Mouse (Mus musculus) kidney, postnatal 0 days (tissue): ENCODE measurements around the gene Rps10. TPM values are rescaled to one million over a fixed set of nuclear protein-coding genes. Genes with fewer than 3 reads are reported as not detected.

Experiments
- ATAC-seq: fragments of 200-750 bp; cut with Nextera tagmentation; replicated peaks from 2 replicates; pipeline ENCODE4 v1.8.0; 2017; ENCODE audit warnings: low read depth, moderate number of reproducible peaks, moderate TSS enrichment, moderate library complexity; ENCODE audit not compliant: low FRiP score
- DNase-seq: peaks from one replicate; pipeline ENCODE4 v3.0.0-alpha.2; 2016; ENCODE audit warnings: low spot score
- H3K27ac ChIP-seq: fragments of 300-500 bp; sonication (generic); 2 replicates; pipeline ENCODE4 v1.5.1; 2014; ENCODE audit warnings: mild to moderate bottlenecking
- H3K27me3 ChIP-seq: fragments of 300-500 bp; sonication (generic); 2 replicates; pipeline ENCODE4 v1.6.1; 2014; ENCODE audit warnings: low read length, mixed read lengths; ENCODE audit not compliant: insufficient read depth
- H3K36me3 ChIP-seq: fragments of 300-500 bp; sonication (generic); 2 replicates; pipeline ENCODE4 v1.6.1; 2014; ENCODE audit warnings: low read length, mixed read lengths; ENCODE audit not compliant: insufficient read depth
- H3K4me1 ChIP-seq: fragments of 300-500 bp; sonication (generic); replicated peaks from 2 replicates; pipeline ENCODE4 v1.6.1; 2014; ENCODE audit warnings: antibody characterized with exemption, low read length, mixed read lengths; ENCODE audit not compliant: insufficient read depth
- H3K4me2 ChIP-seq: fragments of 300-500 bp; sonication (generic); 2 replicates; pipeline ENCODE4 v1.6.1; 2014; ENCODE audit warnings: mild to moderate bottlenecking, low read length, moderate library complexity, mixed read lengths
- H3K4me3 ChIP-seq: fragments of 300-500 bp; sonication (generic); replicated peaks from 2 replicates; pipeline ENCODE4 v1.5.1; 2014; ENCODE audit warnings: low read depth, low read length
- H3K9ac ChIP-seq: fragments of 300-500 bp; sonication (generic); 2 replicates; pipeline ENCODE4 v1.6.1; 2014; ENCODE audit warnings: low read depth, low read length
- H3K9me3 ChIP-seq: fragments of 300-500 bp; sonication (generic); replicated peaks from 2 replicates; pipeline ENCODE4 v1.6.1; 2016; ENCODE audit warnings: low read length, inconsistent platforms, mixed read lengths
- CTCF ChIP-seq: IDR thresholded peaks from 2 replicates; pipeline ENCODE4 v1.5.1; 2016; ENCODE audit warnings: antibody characterized with exemption, low read depth, mild to moderate bottlenecking, moderate library complexity
- WGBS: fragments of 180-500 bp; shearing (Covaris S2); extraction: QIAGEN DNeasy Blood & Tissue Kit; methylation state at CpG from one replicate; pipeline ENCODE4 v1.1.7; 2014; 5-methylcytosine and 5-hydroxymethylcytosine counted together
- polyA plus RNA-seq: library from polyadenylated mRNA; unstranded; fragments of >200 nt; fragmentation: Nextera tagmentation; extraction: Ambion mirVana; gene quantifications from 2 replicates; pipeline ENCODE4 v1.2.1, GENCODE M21; 2015

Rps10 gene
- polyA plus RNA-seq, 1 experiment from 2014 or later, result 1,140 TPM

DNA sequence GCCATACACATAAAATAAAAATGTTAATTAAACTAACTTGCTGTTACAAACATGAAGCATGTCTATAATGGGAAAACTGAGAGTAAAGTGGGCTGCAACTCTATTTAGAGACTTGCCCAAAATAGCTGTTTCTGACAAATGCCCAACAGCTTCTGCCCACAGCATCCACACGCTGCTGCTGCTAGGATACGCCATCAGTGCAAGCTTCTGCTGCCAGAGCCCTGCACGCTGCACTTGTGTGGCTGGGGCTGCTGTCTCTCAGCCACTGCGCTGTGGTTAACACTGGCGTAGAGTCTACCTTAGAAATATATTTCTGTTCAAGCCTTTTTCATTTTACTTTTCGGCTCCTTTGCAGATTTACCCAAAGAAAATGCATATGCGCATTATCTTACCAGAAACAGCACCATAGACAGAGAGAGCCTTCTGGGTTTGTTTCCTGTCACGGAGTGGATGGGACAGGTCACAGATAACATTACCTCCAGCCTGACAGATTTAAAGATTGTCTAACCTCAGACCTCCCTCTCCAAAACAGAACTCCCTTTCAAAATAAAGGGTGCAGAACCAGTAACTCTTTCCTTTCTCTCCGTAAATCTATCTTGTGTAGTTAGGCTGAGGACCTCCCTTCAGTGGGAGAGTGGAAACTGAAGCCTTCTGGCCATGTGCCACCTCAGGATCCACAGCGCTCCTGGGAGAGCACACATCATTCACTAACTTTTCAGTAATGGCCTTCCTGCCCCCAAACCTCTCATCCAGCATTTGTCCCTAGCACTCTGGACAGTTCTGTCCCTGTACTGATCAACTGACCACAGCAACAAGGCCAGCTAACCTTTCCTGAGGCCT, 25.6 kb downstream of the Rps10 start:
- Histone ChIP-seq H3K36me3 (0 out of 2 replicates have a peak, but pooled peaks cover 3% of the 10 kb centered on the region), H3K27ac (no peak overlapping the region), H3K4me1 (peaks cover 7% of the 10 kb centered on the region; the same call in 1 of the 2 replicates), H3K27me3 (no peaks in the 10 kb centered on the region), H3K9me3 (no peaks in the 10 kb centered on the region), H3K4me2 (no peak overlapping the region), H3K9ac (no peak overlapping the region), H3K4me3 (no peak overlapping the region)
- WGBS, result 68% methylated on average over 10 of the region's 10 CpGs
- no peak for ATAC-seq
- peak; percentile 39 for DNase-seq
- no peak for TF ChIP-seq CTCF

DNA sequence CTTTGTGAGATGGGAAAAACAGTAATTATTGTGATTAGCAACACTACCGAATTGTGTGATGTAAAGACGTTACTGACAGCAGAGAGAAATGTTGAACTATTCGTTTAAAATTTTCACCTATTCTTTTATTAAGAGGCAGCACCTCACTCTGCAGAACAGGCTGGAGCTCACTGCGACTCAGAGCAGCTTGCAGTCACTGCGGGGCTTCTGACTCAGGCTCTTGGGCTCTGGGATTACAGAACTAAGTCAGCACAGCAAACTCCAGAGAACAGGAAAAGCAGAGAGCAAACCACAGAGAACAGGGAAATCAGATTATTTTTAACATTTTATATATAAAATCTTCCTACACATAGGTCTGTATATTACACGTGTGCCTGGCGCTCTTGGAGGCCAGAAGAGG, 26.9 kb downstream of the Rps10 start:
- Histone ChIP-seq H3K9ac (no peak overlapping the region), H3K9me3 (no peaks in the 10 kb centered on the region), H3K4me3 (no peak overlapping the region), H3K27me3 (no peaks in the 10 kb centered on the region), H3K27ac (no peak overlapping the region), H3K4me2 (no peak overlapping the region), H3K36me3 (0 out of 2 replicates have a peak, but pooled peaks cover 3% of the 10 kb centered on the region), H3K4me1 (peaks cover 7% of the 10 kb centered on the region; the same call in 1 of the 2 replicates)
- DNase-seq (no peak), ATAC-seq (no peak)
- 88% methylated on average over 7 of the region's 7 CpGs for WGBS
- no peak for TF ChIP-seq CTCF

DNA sequence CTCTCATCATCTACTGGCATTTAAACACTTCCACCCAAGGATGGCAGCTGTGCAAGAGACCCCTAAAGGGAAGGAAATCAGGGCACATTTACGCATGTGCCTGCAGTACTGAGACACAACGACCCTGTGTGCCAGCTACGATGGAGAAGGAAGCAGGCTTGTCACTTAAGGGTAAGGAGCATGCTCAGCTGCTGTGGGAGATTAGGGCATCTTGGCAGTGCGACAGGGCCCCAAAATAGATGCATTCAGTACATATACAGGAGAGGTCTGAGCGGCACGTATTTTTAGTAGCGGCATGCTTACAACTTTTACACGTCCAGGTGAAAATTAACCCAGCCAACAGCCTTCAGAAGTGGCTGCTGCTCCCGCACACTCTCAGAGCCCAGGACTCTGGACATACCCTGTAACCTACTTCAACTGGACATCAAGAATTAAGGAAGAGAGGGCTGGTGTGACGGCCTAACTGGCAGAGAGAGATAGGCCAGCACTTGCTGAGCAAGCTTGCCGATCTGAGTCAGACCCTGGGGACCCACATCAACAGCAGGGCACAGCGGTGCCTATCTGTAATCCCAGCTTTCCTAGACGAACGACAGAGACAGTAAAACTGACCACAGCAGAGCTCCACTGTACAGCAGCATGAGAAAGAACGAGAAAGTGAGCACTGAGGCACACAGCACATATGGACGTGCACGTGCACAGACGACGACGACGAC, 32.8 kb downstream of the Rps10 start:
- ATAC-seq (no peak), DNase-seq (no peak)
- H3K9ac ChIP-seq, result no peak overlapping the region
- WGBS, result 76% methylated on average over 21 of the region's 21 CpGs
- H3K4me3 ChIP-seq, result no peak overlapping the region
- H3K36me3 ChIP-seq, result no peaks in the 10 kb centered on the region
- no peak overlapping the region for H3K4me2 ChIP-seq
- H3K27me3 ChIP-seq, result no peaks in the 10 kb centered on the region
- no peaks in the 10 kb centered on the region for H3K9me3 ChIP-seq
- H3K4me1 ChIP-seq, result peaks cover 4% of the 10 kb centered on the region; the same call in 1 of the 2 replicates
- TF ChIP-seq CTCF, result no peak
- H3K27ac ChIP-seq, result no peak overlapping the region

DNA sequence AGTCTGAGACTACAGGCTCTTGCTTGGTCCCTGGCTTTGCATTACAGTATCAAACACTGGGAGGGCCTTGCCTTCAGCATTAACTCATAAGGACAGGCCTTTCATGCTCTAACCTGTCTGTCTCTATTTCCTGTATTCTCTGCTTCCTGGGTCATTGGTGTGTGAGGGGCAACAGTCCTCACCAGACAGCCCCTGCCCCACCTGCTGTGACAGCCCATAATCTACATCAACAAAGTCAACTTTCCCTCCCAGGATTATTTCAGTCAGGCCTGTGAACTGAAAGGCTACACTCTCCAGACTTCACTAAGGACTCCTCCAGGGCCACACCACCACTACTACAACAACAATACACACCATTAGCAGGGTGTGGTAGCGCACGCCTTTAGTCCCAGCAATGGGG, 33.4 kb downstream of the Rps10 start:
- no peaks in the 10 kb centered on the region for H3K9me3 ChIP-seq
- no peak for TF ChIP-seq CTCF
- 93% methylated on average over 2 of the region's 2 CpGs for WGBS
- no peak overlapping the region for H3K4me3 ChIP-seq
- peaks cover 8% of the 10 kb centered on the region; the same call in 1 of the 2 replicates for H3K4me1 ChIP-seq
- no peak overlapping the region for H3K27ac ChIP-seq
- no peak for ATAC-seq
- no peak overlapping the region for H3K4me2 ChIP-seq
- DNase-seq, result no peak
- no peaks in the 10 kb centered on the region for H3K36me3 ChIP-seq
- H3K9ac ChIP-seq, result no peak overlapping the region
- no peaks in the 10 kb centered on the region for H3K27me3 ChIP-seq

DNA sequence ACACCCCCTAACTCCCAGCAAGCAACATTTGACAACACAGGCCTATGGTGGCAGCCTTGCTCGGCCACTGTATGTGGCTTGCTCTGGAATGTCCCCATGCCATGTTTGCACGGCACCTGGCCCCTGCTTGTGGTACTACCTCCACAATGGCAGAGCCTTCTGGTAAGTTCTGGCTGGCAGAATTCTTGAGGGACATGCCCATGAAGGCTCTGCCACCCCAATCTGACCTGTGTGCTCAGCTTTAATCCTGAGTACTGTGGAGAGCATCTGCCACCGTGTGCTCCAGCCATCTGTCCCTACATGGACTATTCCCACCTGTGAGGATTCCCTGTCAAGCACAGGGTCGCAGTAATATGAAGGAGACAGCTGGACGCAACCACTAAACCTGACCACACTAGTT, 35.6 kb downstream of the Rps10 start:
- no peak for TF ChIP-seq CTCF
- Histone ChIP-seq H3K4me2 (no peak overlapping the region), H3K27ac (no peak overlapping the region), H3K4me3 (no peak overlapping the region), H3K27me3 (no peaks in the 10 kb centered on the region), H3K9ac (0 out of 2 replicates have a peak overlapping the region, but pooled peaks have one; percentile 4), H3K36me3 (0 out of 2 replicates have a peak, but pooled peaks cover 8% of the 10 kb centered on the region), H3K9me3 (no peaks in the 10 kb centered on the region), H3K4me1 (peaks cover 11% of the 10 kb centered on the region; the same call in 1 of the 2 replicates)
- 70% methylated on average over 5 of the region's 5 CpGs for WGBS
- ATAC-seq (no peak), DNase-seq (no peak)

DNA sequence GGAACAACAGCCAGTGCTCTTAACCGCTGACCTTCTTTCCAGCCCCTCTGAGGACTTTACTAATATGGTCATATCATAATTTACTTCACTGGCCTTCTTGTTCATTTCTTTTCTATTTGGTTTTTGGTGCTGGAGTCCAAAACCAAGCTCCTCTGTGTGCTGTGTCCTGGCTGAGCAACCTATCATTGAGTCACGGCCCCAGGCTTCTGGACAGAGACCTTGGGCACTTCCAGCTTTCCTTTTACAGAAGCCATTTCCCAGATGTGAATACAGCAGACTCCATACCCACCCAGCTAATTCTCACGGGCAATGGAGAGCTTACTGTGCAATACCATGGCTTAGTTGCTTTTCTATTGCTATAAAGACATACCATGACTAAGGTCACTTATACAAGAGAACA, 36.2 kb downstream of the Rps10 start:
- Histone ChIP-seq H3K27ac (no peak overlapping the region), H3K9ac (no peak overlapping the region), H3K4me1 (peaks cover 11% of the 10 kb centered on the region; the same call in 1 of the 2 replicates), H3K36me3 (0 out of 2 replicates have a peak, but pooled peaks cover 11% of the 10 kb centered on the region), H3K27me3 (no peaks in the 10 kb centered on the region), H3K4me3 (no peak overlapping the region), H3K4me2 (no peak overlapping the region), H3K9me3 (no peaks in the 10 kb centered on the region)
- ATAC-seq, result no peak
- DNase-seq, result no peak
- WGBS, result 81% methylated on average over 3 of the region's 3 CpGs
- no peak for TF ChIP-seq CTCF
